Mouse (Mus musculus) heart, adult 2 months (tissue): ENCODE measurements around the gene Ubxn4. TPM values are rescaled to one million over a fixed set of nuclear protein-coding genes. Genes with fewer than 3 reads are reported as not detected.
"Not testable (repeated sequence)": the region's sequence is repeated elsewhere in the genome, so short reads cannot be mapped to it uniquely, and the experiment has no call there.

Experiments
- DNase-seq, 2 experiments: peaks; one replicate each; pipeline ENCODE4 v3.0.0; 2021
- H3K27ac ChIP-seq: fragments of 200-600 bp; 2 replicates; pipeline ENCODE4 v1.8.1; 2022
- H3K27me3 ChIP-seq: fragments of 200-500 bp; 2 replicates; pipeline ENCODE4 v1.6.1; 2012; ENCODE audit warnings: mild to moderate bottlenecking, low read length, inconsistent platforms, mixed read lengths; ENCODE audit not compliant: control insufficient read depth, insufficient read depth
- H3K36me3 ChIP-seq: fragments of 200-500 bp; 2 replicates; pipeline ENCODE4 v1.6.1; 2012; ENCODE audit warnings: low read length, inconsistent platforms; ENCODE audit not compliant: control insufficient read depth, insufficient read depth
- H3K4me1 ChIP-seq: fragments of 200-500 bp; 2 replicates; pipeline ENCODE4 v1.6.1; 2011; ENCODE audit warnings: low read length; ENCODE audit not compliant: control insufficient read depth, insufficient read depth
- H3K4me3 ChIP-seq: fragments of 200-600 bp; 2 replicates; pipeline ENCODE4 v1.8.1; 2022
- H3K79me2 ChIP-seq: fragments of 200-500 bp; replicated peaks from 2 replicates; pipeline ENCODE4 v1.6.1; 2012; ENCODE audit warnings: mild to moderate bottlenecking, inconsistent platforms, low read length, moderate library complexity, mixed read lengths; ENCODE audit not compliant: control insufficient read depth, insufficient read depth
- H3K9ac ChIP-seq: fragments of 200-500 bp; 2 replicates; pipeline ENCODE4 v1.6.1; 2012; ENCODE audit warnings: low read depth, mild to moderate bottlenecking, control low read depth, inconsistent platforms, low read length, mixed read lengths
- CTCF ChIP-seq: fragments of 200-600 bp; IDR thresholded peaks from 2 replicates; pipeline ENCODE4 v1.8.1; 2022; ENCODE audit warnings: antibody characterized with exemption, mild to moderate bottlenecking, moderate library complexity
- EP300 ChIP-seq: fragments of 200-500 bp; IDR thresholded peaks from 2 replicates; pipeline ENCODE4 v1.6.1; 2011; ENCODE audit warnings: low read depth, low read length, control low read depth; ENCODE audit not compliant: insufficient read depth
- POLR2A ChIP-seq: fragments of 200-500 bp; IDR thresholded peaks from 2 replicates; pipeline ENCODE4 v1.6.1; 2011; ENCODE audit warnings: mild to moderate bottlenecking, low read depth, low read length, control low read depth; ENCODE audit not compliant: insufficient read depth
- WGBS: fragments of 180-500 bp; shearing (Covaris S2); methylation state at CpG from one replicate; pipeline ENCODE4 v1.1.7; 2018; 5-methylcytosine and 5-hydroxymethylcytosine counted together
- intact Hi-C: fragments of 180-260 bp; cut with DNase I; formaldehyde crosslinking; loops from one replicate; pipeline ENCODE4 v1.15.1; 2025
- polyA plus RNA-seq: library from polyadenylated mRNA; depleted of rRNA; stranded (reverse); fragments of >200 nt; gene quantifications from 2 replicates; pipeline ENCODE4 v1.2.3, GENCODE M21; 2012
- total RNA-seq, 2 experiments: library from RNA; stranded (reverse); gene quantifications; 2 replicates each; pipeline ENCODE4 v1.2.3; 2021

Ubxn4 gene
- total and polyA plus RNA-seq, 3 experiments, result 12.4 to 40.4 (median 38.0) TPM

DNA sequence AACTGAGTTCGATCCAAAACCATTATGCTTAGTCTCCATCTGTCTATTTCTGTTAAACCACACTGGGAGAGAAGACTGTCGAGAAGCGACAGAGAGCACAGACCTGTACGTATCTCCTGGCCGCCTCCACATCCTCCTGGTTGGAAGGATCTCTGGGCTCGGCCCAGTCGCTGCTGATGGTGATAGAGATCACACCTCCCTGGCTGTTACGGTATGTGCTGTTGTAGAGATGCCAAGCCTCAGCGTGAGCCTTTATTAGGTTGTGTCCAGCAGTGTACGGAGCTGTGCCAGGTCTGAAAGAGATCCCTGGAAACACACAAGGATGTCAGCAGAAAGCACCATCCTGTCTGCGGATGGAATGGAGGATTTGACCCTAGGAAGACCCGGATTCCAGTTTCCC is 49.8 kb downstream of the Ubxn4 start:
- Histone ChIP-seq H3K4me1 (no peaks in the 10 kb centered on the region), H3K4me3 (no peak overlapping the region), H3K27ac (no peak overlapping the region), H3K36me3 (no peaks in the 10 kb centered on the region), H3K9ac (no peak overlapping the region), H3K27me3 (no peaks in the 10 kb centered on the region), H3K79me2 (no peaks in the 10 kb centered on the region)
- 73% methylated on average over 12 of the region's 12 CpGs for WGBS
- intact Hi-C loops, result no loop called here
- no peak for DNase-seq
- TF ChIP-seq EP300, result no peak
- no peak for TF ChIP-seq POLR2A
- no peak for TF ChIP-seq CTCF

DNA sequence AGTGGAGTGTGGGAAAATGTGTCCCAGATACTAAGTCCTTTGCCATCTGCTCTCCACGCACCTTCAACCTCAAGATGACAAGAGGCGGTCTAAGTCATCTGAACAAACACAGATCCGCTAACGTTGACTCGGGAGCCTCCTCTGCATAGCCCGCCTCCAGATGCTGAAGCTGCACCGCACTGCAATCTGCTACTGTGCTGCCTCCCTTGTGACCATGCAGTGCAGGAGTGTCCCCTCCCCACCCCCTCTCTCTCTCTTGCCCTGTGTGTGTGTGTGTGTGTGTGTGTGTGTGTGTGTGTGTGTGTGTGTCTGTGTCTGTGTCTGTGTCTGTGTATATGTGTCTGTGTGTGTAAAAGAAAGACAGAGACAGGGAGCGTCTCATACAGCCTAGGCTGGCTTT is 51.5 kb downstream of the Ubxn4 start:
- H3K36me3 ChIP-seq, result no peaks in the 10 kb centered on the region
- intact Hi-C loops, result no loop called here
- no peak for DNase-seq
- 72% methylated on average over 8 of the region's 8 CpGs for WGBS
- no peak overlapping the region for H3K27ac ChIP-seq
- TF ChIP-seq EP300 (no peak), CTCF (no peak), POLR2A (no peak)
- no peak overlapping the region for H3K9ac ChIP-seq
- no peaks in the 10 kb centered on the region for H3K4me1 ChIP-seq
- no peaks in the 10 kb centered on the region for H3K79me2 ChIP-seq
- H3K27me3 ChIP-seq, result no peaks in the 10 kb centered on the region
- no peak overlapping the region for H3K4me3 ChIP-seq

DNA sequence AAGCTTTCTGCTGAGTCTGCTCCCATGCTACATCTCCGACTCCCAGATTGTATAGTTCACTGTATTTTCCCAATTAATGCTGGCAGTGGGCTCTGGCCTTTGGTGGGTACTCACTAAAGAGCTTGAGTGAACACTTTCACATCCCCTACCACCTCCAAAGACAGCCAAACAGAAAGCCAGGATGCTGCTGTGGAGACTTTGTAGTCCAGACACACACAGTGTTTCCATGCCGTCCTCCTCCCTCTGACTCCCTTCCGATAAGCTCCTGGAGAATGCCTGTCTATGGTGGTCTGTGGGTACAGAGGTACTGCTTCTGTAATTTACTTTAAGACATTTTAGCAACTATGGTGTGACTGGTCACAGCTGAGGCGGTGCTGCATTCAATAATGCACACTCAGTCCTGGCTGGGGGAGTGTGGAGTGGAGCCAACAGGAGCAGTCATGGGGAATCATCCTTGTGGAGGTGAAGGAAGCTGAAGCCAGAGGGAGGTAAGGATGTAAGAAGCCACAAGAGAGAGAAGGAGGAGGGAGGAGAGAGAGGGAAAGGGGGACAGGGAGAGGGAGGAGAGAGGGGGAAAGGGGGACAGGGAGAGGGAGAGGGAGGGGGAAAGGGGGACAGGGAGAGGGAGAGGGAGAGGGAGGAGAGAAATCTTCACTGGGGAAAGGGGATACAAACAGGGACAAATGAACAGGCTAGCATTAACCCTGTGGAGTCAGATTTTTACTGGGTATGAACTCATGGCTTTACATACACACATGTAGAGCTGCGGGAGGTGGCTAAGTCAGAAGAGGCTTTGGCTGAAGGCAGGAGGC is 52.2 kb downstream of the Ubxn4 start:
- intact Hi-C loops, result no loop called here
- Histone ChIP-seq H3K27me3 (no peaks in the 10 kb centered on the region), H3K4me1 (no peaks in the 10 kb centered on the region), H3K4me3 (no peak overlapping the region), H3K36me3 (no peaks in the 10 kb centered on the region), H3K9ac (no peak overlapping the region), H3K27ac (no peak overlapping the region), H3K79me2 (no peaks in the 10 kb centered on the region)
- 78% methylated on average over 5 of the region's 5 CpGs for WGBS
- TF ChIP-seq EP300 (no peak), CTCF (no peak), POLR2A (no peak)
- no peak for DNase-seq

DNA sequence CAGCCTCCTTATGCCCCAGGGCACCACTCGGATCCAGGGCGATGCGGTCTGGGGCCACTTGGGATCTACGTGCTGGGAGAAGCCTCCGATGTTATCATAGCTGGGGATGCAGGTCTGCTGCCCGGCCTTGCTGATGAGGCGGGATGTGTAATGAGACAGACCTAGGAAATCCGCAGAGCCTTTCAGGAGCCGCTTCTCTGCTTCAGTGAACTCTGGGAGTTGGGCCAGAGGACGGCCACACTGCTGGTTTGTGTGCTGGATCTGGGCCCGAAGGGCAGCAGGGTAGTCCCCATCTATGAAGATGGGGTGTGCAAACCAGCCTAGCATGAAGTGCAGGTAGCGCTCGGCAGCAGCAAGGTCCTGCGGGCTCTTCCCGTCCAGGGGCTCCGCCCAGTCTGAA is 60.1 kb downstream of the Ubxn4 start:
- H3K79me2 ChIP-seq, result no peaks in the 10 kb centered on the region

DNA sequence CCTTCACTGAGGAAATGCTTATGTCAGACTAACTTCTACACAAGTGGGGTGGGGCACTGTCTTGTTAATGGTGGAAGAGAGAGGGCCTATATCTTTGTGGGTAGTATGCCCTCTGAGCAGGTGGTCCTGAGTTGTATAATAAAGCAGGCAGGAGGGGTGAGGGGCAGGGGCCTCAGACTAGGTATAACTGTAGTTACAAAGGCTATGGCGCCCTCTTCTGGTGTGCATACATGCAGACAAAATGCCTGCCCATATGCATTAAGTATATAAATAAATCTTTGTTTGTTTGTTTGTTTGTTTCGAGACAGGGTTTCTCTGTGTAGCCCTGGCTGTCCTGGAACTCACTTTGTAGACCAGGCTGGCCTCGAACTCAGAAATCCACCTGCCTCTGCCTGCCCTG is 65.3 kb downstream of the Ubxn4 start:
- no peak overlapping the region for H3K9ac ChIP-seq
- no peak overlapping the region for H3K4me3 ChIP-seq
- no peak for DNase-seq
- H3K27ac ChIP-seq, result no peak overlapping the region
- H3K79me2 ChIP-seq, result no peaks in the 10 kb centered on the region
- TF ChIP-seq EP300 (no peak), CTCF (0 out of 2 replicates have a peak, but pooled peaks have one; percentile 9)
- H3K4me1 ChIP-seq, result no peaks in the 10 kb centered on the region
- 88% methylated on average over 3 of the region's 3 CpGs for WGBS
- no peaks in the 10 kb centered on the region for H3K36me3 ChIP-seq
- intact Hi-C loops, result no loop called here
- no peaks in the 10 kb centered on the region for H3K27me3 ChIP-seq

More for the DNA sequence above, 60.1 kb downstream of the Ubxn4 start:
- Histone ChIP-seq H3K27ac (no peak overlapping the region), H3K27me3 (no peaks in the 10 kb centered on the region), H3K4me3 (no peak overlapping the region), H3K9ac (no peak overlapping the region), H3K4me1 (no peaks in the 10 kb centered on the region), H3K36me3 (no peaks in the 10 kb centered on the region)
- DNase-seq, result no peak
- WGBS, result 92% methylated on average over 16 of the region's 16 CpGs
- TF ChIP-seq EP300, result no peak
- no peak for TF ChIP-seq CTCF
- TF ChIP-seq POLR2A, result no peak
- intact Hi-C loops, result no loop called here

DNA sequence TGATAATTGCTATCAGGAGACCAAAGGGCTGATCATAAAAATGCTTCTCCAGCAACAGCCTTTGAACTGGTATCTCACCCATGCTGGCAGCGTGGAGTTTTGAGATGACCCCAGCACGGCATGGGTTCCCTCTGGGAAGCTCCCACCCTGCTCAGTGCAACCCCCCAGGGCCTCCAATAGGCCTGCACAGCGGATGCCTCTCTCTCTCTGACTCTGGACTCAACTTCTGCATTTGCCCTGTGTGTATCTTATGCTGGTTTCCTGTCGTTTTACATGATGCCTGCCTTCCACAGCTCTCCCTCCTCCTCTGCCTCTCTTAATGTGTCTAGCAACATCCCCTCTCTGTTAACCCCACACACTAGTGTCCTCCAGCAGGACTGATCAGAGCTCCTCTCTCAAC is 70.9 kb downstream of the Ubxn4 start:
- no peak overlapping the region for H3K9ac ChIP-seq
- intact Hi-C loops, result no loop called here
- no peaks in the 10 kb centered on the region for H3K4me1 ChIP-seq
- no peaks in the 10 kb centered on the region for H3K79me2 ChIP-seq
- 59% methylated on average over 4 of the region's 4 CpGs for WGBS
- no peaks in the 10 kb centered on the region for H3K36me3 ChIP-seq
- H3K4me3 ChIP-seq, result no peak overlapping the region
- H3K27me3 ChIP-seq, result no peaks in the 10 kb centered on the region
- TF ChIP-seq CTCF (no peak), POLR2A (no peak), EP300 (no peak)
- H3K27ac ChIP-seq, result no peak overlapping the region
- DNase-seq, result no peak

DNA sequence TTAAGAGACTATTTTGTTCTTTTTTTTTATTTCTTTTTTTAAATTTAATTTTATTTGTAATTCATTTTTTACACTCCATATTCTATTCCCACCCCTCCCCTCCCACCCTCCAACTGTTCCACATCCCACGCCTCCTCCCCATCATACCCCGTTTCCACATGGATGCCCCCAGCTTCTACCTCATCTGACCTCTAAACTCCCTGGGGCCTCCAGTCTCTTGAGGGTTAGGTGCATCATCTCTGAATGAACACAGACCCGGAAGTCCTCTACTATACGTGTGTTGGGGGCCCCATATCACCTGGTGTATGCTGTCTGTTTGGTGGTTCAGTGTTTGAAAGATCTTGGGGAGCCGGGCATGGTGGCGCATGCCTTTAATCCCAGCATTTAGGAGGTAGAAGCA is 75.5 kb downstream of the Ubxn4 start:
- H3K27ac ChIP-seq, H3K4me3 ChIP-seq, intact Hi-C loops, H3K36me3 ChIP-seq, H3K4me1 ChIP-seq, H3K9ac ChIP-seq, H3K27me3 ChIP-seq, H3K79me2 ChIP-seq, DNase-seq: not testable (repeated sequence)
- 76% methylated on average over 6 of the region's 6 CpGs for WGBS
